Mouse (Mus musculus): ENCODE measurements at regions not wholly inside any gene's neighbourhood (a gene's known extent, or its start where the extent isn't known, plus 50 kb on each side); places are given as distances from the start of the nearest gene placed in this dataset.
A peak's percentile ranks its signal among the peaks of the same experiment; 100 is the strongest.
"Not testable (repeated sequence)": the region's sequence is repeated elsewhere in the genome, so short reads cannot be mapped to it uniquely, and the experiment has no call there.

DNA sequence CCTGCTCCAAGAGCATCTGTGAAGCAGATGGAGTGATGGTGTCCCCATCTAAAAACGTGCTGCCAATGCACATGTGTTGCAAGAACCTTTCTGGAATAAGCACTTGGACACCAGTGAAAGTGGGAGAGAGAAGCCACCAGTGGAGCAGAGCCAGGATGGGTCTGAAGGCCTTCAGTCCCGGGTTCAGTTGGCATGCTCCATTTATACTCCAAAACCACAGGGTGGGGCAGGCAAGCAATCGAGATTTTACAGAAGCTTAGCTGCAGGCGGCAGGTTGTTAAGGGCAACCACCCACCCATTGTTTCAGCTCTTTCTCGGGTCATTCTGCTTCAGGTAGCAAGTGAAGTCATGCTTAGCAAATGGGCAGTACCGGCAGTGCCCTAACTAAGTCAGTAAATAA, 51.8 kb upstream of the Sv2b start:
- peak; percentile 80 to 86 for DNase-seq

DNA sequence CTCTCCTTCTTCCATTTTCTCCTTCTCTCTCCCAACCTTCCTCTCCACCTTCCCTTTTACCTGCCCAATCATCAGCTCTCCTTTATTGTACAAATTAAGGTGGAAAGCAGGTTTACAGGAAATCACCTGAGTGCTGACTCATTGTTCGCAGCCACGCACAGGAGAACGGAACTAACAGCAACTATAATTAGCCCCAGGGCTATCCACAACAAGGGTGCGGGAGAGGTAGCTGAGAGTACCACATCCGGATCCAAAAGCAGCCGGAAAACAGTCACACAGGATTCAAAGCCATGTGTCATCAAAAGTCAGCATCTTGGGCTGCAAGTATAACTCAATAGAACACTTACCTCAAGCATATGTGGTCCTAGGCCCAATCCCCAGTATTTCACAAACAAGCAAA, 53.5 kb upstream of the Sv2b start:
- no peak for DNase-seq

DNA sequence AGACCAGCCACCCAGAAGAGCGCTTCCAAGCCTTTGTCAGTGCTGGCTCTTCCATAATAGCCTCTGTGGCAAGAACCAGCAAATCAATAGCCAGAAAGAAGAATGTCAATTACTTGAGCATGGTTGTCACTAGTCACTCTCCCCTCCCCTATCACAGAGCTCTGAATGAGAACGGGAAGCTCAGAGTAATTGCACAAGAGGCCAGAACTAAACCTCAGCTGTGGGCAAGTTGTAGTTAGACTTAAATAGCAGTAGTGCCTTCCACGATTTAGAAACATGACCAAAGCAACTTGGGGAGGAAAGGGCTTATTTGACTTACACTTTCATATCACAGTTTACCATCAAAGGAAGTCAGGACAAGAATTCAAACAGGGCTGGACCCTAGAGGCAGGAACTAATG, 56.4 kb upstream of the Sv2b start:
- no peak for DNase-seq

DNA sequence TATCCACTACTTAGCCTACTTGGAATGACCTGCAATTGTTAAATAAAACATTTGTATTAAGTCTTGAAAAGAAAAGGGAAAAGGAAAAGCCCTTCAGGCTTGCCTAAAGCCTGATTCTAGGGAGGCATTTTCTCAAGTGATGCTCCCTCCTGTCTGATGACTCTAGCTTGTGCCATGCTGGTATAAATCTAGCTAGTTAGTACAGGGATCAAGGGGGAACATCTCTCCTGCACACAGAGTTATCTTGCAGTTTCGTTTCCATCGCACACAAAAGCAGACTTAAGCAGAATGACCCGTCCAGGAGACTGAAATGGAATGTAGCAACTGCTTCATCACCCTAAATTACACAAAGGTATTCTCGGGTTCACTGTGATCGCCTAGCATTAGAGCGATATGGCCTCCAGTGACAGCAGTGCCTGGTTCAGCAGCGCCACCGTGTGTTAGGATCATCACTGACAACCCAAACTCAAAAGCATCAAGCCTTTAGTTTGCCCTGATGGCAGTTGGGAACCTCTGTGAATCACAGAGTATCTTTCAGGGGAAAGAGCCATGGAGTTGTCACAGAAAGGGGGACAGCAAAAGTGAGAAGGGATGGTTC, 57.3 kb upstream of the Sv2b start:
- DNase-seq: peak; percentile 94 to 96

- DNase-seq: no peak
Measured at GRCm38 (mm10) chr7:75368315-75368714, 59.3 kb upstream of the Sv2b start.

DNA sequence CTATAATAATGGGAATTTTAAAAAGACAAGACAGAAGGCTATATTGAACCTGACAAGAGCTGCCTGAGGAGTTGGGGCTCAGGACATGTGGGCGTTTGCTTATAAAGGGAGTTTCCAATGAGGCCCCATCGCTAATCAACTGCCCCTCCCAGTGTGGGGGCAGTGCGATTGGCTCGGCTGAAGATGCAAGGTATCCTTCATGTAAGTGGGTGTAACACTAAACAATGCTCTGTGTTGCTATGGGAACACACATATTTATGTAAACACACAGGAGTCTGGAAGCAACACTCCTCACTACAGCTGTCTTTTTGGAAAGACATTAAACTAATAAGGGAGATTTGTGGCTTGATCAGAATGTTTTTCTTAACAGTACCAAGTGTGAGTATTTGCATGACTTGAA, 60.3 kb upstream of the Sv2b start:
- no peak for DNase-seq

- peak; percentile 93 to 94 for DNase-seq
Measured at GRCm38 (mm10) chr7:75370595-75371519, 61.8 kb upstream of the Sv2b start.

DNA sequence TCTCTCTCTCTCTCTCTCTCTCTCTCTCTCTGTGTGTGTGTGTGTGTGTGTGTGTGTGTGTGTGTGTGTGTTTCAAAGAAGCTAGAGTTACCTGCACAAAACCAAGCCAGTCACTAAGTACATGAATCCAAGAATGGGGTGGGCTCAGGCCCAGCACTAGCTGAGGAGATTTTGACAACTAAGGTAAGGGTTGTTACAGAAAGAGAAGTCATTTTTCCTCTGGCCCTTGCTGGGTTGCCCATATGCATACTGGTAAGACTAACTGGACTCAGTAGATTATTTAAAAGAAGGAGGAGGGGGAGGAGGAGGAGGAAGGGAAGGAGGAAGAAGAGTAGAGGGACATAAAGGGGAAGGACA, 62.4 kb upstream of the Sv2b start:
- no peak for DNase-seq

- DNase-seq: peak; percentile 40 to 56
Measured at GRCm38 (mm10) chr7:75371991-75372390, 62.9 kb upstream of the Sv2b start.

DNA sequence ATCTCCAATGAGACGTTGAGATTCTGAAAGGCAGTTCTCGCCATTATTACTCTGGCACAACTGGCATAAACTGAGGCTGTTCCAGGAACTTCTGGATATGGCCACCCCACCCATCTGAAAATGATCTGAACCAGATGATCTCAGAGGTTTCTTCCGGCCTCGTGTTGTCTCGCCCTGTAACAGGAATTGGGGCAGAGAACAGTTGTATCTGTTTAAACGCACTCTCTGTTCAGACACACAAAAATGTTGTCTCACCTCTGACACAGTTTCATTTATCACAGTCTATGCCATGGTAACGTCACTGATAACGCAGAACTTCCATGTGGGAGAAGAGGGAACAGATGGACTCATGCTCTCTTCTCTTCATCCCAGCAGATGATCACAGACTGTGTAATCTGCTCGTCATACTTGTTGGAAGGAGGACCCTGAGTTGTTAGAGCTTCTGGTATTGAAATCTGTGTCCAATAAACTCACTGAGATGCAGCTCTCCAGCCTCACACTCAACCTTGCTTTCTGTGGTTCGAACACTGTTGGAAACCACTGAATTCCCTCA, 63.9 kb upstream of the Sv2b start:
- no peak for DNase-seq

- DNase-seq: no peak
Measured at GRCm38 (mm10) chr7:75374506-75374905, 65.4 kb upstream of the Sv2b start.

DNA sequence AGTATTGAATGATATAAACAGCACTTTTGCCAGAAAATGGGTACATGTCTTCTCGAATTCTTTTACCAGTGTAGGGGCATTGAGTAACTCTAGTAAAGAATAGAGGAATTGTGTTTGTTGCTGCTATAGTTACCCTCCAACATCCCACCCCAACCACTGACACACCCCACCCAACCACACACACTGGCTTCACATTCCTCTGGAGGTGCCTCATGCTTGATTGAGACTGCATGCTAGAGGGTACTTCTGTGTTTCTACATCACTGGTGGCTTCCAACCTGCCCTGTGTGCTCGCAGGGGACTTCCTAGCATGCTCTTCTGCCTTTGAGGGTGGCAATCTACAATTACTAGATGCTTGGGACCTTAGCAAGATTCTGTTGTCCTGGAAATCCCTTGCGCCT, 70.5 kb upstream of the Sv2b start:
- DNase-seq: no peak

GRCm38 (mm10) chr7:75384506-75384911, 70.8 kb upstream of the Akap13 start:
- no peak for DNase-seq

- no peak for DNase-seq
Measured at GRCm38 (mm10) chr7:75387033-75387432, 68.3 kb upstream of the Akap13 start.

GRCm38 (mm10) chr7:75387821-75388431, 67.4 kb upstream of the Akap13 start:
- DNase-seq: no peak

- DNase-seq: peak; percentile 37 to 51
Measured at GRCm38 (mm10) chr7:75390162-75390561, 65.2 kb upstream of the Akap13 start.

DNA sequence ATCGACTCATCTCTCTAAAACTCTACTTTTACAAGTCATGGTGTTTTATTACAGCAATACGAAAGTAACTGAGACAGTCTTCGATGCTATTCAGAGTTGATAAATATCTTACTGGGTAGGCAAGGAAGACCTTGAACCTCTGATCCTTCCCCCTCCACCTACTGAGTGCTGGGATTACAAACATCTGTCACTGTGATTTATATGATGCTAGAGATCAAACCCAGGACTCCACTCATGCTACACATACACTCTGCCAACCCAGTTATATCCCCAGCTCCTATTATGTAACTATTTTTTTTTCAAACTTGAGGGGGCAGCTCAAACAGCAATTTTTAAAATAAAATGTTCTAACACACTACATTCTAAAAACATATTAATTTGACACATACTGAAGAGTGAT, 62.6 kb upstream of the Akap13 start:
- no peak for DNase-seq

GRCm38 (mm10) chr7:75393466-75393865, 61.9 kb upstream of the Akap13 start:
- no peak for DNase-seq

GRCm38 (mm10) chr7:75394866-75395580, 60.3 kb upstream of the Akap13 start:
- DNase-seq: no peak

DNA sequence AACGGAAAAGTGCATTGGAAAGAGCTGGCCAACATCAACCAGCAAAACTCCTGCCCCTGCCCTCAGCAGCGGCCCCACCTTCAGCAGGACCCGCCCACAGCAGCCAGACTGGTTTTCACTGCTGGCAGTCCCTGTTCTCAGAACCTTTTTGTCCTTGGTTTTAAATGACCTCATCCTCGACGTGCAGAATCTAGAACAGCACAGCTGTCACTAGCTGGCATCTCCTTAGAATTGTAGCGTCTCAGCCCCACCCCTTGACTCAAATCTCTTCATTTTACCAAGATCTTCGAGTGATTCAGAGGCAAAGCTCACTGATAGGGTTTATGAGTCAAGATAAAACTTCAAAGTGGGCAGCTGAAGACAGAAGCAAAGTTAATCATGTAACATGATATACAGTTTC, 57.8 kb upstream of the Akap13 start:
- DNase-seq: no peak

- DNase-seq: not testable (repeated sequence)
Measured at GRCm38 (mm10) chr7:75398480-75398879, 56.9 kb upstream of the Akap13 start.

GRCm38 (mm10) chr7:75398904-75399724, 56.2 kb upstream of the Akap13 start:
- DNase-seq: peak; percentile 48 to 56
